Mouse (Mus musculus) right cerebral cortex, postnatal 10 days (tissue): ENCODE results near the gene Prss35.

Source experiments
- DNase-seq, 2 experiments: peaks; one replicate each; pipeline ENCODE4 v3.0.0; 2021; ENCODE audit warnings: low spot score in 2 of 2

Gene Prss35

GRCm38 (mm10) chr9:86742959-86743911 lies at the start of gene Prss35:
Prss35 (plus strand) TSS chr9:86743649.
- DNase-seq: peak; percentile 63 to 64

GRCm38 (mm10) chr9:86693935-86694334 lies 49.5 kb upstream of the Prss35 start:
- DNase-seq: no peak

DNA sequence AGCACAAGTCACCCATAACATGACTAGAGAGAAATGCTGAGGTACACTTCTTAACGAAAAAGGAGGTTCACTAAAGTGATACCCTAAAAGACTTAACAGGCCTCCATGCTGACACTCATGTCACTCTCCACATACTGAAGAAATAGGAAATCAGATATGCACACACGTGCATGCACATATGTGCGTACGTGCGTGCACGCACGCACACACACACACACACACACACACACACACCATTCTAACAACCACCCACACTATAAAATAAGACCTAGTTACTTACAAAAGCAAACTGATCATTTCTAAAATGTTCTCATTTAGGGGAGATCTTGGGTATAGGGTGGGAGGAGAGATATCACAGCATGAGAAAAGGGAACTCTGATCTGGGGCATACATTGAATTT lies 48.8 kb upstream of the Prss35 start:
- DNase-seq: no peak

GRCm38 (mm10) chr9:86695199-86695817 lies 48.1 kb upstream of the Prss35 start:
- peak; percentile 47 to 50 for DNase-seq

- DNase-seq: peak in 1 of 2 experiments; percentile 39
Observed at GRCm38 (mm10) chr9:86695818-86696261, 47.6 kb upstream of the Prss35 start, which contains the start of gene Me1. Me1 (minus strand) TSS chr9:86695953.

GRCm38 (mm10) chr9:86701264-86701663 lies 42.2 kb upstream of the Prss35 start:
- no peak for DNase-seq

DNA sequence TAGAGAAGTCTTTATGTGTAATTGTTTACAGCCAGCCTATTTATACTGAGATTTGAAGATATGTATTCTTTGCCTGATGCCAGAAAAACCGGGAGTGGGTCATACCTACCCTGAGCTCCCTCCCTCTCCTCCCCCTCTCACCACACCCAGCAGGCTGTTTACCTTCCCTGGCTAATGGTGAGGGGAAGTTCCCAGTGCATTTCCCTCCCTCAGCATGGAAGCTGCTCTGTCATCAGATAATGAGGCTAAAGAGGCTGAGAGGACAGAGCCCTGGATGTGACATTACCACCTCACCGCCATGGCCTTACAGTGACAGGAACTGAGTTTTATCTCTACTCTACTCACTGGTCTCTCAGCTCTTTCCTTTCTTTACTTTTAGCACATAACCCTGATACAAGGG lies 41.6 kb upstream of the Prss35 start:
- DNase-seq: no peak

DNA sequence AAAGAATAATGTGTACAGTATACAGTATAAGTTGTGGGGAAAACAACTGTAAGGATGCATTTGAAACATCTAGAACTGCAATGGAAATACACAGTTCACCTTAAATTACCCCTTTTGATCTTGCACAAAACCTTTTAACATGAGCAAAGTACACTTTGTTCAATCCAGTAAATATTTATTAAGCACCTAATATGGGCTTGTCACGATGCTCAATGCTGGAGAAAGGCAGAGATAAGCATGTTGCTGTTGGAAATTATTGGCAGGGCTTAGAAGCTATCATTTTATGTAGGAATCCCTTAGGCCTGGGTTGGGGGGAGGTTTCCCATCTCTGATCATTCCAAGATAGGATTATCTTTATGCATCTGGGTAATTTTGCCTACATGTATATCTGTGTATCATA lies 36.0 kb upstream of the Prss35 start:
- DNase-seq: no peak

DNA sequence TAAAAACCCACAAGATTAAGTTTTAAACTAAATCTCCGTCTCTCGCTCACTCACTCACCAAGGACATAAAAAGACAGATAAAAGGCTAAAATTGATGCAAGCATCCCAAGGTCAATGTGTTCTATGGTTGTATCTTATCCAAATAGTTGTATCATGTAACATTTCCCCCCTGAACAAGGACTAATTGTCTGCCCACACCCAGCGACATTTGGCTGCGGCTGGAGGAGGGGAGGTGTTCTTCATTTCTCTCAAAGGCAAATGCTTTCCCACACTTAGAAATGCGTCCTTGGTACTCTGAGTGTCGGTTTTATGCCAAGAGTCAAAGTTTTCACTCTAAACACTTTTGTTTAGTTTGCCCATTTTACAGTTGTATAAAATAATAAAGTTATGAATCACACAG lies 34.5 kb upstream of the Prss35 start:
- DNase-seq: no peak

GRCm38 (mm10) chr9:86710091-86710634 lies 33.3 kb upstream of the Prss35 start:
- no peak for DNase-seq

GRCm38 (mm10) chr9:86712648-86713047 lies 30.8 kb upstream of the Prss35 start:
- no peak for DNase-seq

DNA sequence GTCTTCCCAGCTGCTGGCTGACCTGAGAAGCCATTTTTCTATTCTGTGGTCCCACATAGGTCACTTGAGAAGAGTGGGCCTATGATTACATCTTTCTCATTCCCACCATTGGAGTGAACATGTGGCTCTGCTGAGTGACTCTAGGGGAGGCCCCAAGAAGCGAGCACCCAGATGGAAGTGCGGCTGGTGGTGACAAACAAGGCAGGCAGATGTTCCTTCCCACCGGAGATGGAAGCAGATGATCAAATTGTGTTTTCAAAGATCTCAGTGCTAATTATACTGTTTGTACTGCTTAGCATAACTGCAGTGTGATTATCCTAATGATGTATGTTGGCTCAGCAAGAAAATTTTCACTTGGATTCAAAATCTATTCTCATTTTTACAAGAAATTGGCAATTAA lies 29.4 kb upstream of the Prss35 start:
- DNase-seq: peak in 1 of 2 experiments; percentile 54

- DNase-seq: peak in 1 of 2 experiments; percentile 50
Observed at GRCm38 (mm10) chr9:86716540-86716939, 26.9 kb upstream of the Prss35 start.

DNA sequence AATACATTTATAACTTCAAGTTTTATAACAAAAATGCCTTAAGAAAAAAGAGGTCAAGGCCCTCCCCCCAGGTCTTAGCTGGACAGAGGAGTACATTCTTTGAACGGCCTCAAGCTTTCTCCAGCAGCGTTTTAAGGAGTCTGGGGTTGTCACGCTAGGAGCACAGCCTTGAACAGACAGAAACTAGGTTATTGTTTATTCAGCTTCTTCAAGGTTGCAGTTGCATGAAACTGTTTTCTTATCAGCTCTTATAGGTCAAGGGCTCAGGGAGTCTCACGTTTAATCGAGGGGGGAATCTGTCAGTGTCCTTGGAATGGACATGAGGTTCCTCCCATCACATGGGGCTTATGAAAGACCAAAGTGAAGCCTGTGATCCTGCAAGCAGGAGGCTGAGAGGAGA lies 26.3 kb upstream of the Prss35 start:
- DNase-seq: no peak

DNA sequence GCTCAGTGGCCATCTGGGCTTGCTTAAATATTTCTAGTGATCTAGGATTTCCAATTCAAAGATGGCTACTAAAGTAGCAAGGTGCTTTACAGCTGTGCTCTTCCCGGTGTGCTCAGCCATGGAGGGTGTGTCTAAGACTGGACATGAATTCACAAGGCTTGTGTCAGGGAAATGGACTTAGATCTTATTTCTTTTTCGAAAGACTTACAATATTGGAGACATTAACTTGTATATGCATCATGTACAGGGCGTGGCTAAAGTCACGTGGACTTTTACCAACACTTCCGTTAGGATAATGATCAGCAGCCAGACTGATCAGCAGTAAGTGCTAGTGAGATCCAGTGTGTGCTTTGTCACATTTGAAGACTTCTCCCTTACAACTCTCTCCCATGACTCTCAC lies 23.2 kb upstream of the Prss35 start:
- DNase-seq: no peak

DNA sequence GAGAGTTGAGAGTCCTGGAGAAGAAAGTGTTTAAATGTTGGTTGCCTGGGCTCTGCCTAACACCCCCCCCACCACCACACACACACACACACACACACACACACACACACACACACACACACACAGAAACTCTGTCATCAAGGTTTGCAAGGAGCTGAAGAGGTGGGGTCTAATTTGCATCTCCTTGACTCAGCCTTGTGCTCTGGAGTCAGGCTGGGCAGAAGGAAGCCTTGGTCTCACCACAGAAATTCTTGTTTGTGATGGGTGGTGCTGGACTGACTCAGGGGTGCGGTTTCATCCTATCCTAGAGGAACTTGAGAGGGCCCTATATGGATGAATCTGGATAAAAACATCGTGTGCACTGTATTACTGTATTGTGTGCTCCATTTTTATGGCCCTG lies 22.7 kb upstream of the Prss35 start:
- DNase-seq: no peak

DNA sequence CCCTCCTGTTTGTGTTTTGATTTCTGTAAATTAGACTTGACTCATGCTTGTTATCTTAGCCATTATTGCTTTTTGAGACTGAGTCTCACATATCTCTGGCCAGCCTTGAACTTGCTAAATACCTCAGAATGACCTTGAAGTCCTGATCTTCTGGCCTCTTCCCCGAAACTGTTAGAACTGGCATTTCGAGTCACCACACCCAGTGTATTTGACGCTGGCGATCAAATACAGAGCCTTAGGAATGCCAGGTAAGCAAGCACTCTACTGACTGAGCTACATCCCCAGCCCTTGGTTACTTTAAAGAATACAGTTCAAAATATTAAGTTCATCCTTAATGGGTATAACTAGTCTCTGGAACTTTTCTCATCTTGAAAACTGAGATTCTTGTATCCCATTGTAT lies 18.4 kb upstream of the Prss35 start:
- DNase-seq: no peak

DNA sequence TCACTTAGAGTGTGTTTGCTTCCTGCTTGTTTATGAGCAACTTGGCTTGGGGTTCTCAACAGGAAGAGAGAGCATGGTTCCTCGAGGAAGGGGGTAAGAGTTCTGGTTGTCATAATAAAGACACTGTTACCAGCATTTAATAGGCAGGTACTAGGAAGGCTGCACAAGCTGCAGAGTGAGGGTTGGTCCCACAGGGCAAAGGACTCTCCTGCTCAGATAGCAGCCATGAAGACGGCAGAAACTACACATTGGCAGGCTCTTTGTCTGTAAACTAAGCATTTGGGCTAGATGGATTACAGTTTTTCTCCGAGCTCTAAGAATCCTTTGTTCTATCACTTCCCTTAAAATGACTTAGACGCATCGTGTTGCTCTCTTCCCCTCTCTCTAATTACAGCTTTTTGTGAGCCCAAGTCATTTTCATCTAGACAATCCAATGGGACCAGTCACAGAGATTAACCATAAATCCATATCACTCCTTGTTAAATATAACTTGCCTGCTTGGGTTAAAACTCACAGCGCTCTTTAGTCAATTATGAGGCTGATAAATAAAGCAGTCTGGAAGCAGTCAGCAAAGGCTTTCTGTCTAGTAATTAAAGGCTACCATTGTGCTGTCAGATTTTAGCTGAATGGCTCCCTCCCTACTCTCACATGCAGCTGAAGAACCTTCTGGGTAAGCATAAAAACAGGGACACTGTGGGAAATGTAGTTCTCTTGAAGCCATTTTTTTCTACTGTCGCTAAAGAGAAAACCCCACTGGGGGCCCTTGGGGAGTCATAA lies 17.7 kb upstream of the Prss35 start:
- no peak for DNase-seq

- DNase-seq: no peak
Observed at GRCm38 (mm10) chr9:86726381-86726720, 17.1 kb upstream of the Prss35 start.

DNA sequence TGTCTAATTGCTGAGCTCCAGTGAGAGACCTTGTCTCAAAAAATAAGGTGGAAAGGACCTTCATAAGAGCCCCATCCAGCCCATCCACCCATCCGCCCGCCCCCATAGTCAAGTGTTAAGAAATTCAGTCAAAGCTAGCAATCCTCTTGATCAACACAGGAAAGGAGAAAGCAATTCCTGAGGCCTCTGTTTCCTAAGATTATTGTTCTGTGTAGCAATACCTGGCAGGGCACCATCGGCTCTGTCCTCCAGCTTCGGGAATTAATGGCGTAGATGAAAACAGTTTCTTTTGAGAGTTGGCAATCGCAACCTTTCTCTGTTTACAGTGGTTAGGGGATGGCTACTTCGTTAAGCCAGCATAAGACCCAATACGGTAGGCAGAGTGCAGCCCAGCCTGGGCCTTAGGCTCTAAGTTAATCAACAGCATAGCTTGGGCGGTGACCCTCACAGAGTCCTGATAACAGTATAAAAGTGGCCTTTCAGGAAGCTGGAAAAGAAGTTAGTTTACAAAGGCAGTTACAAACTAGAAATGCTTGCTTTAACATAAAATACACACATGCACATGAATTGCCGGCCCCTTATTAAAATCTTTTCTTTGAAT lies 15.1 kb upstream of the Prss35 start:
- no peak for DNase-seq

DNA sequence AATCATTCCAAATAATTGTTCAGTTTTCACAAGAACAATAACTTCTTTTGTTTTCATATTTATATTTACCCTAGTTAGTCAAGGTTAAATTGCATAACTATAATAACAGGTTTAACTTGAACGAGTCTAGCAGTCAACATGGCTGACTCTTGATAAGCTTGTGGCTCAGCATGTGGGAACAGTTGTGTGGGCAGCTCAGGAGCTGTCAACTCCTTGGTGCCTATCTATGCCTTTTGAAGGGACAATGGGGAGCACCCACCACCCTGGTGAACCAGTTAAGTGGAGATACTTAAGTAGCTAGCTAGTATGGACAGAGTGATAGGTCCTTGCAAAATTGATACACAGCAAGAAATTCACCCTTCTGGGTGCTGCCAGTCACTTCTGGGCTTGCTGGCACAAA lies 14.4 kb upstream of the Prss35 start:
- DNase-seq: no peak

GRCm38 (mm10) chr9:86729811-86730210 lies 13.6 kb upstream of the Prss35 start:
- no peak for DNase-seq
